Mouse (Mus musculus) embryonic fibroblast, embryonic 13.5 days (primary cell): ENCODE measurements around the gene Mov10. TPM values are rescaled to one million over a fixed set of nuclear protein-coding genes. Genes with fewer than 3 reads are reported as not detected.

ENCODE experiments used
- H3K27ac ChIP-seq: 2 replicates; pipeline ENCODE4 v1.5.1; 2012; ENCODE audit warnings: low read length, control low read depth, inconsistent platforms; ENCODE audit not compliant: insufficient read depth
- H3K4me1 ChIP-seq: 2 replicates; pipeline ENCODE4 v1.6.1; 2011; ENCODE audit warnings: low read length; ENCODE audit not compliant: control insufficient read depth, insufficient read depth
- H3K4me3 ChIP-seq: 2 replicates; pipeline ENCODE4 v1.5.1; 2011; ENCODE audit warnings: mild to moderate bottlenecking, control low read depth, low read length; ENCODE audit not compliant: insufficient read depth
- CTCF ChIP-seq: IDR thresholded peaks from 2 replicates; pipeline ENCODE4 v1.5.1; 2011; ENCODE audit warnings: mild to moderate bottlenecking, control low read depth, low read length, moderate library complexity, borderline replicate concordance; ENCODE audit not compliant: insufficient read depth
- POLR2A ChIP-seq: IDR thresholded peaks from 2 replicates; pipeline ENCODE4 v1.6.1; 2011; ENCODE audit warnings: low read depth, mild to moderate bottlenecking, control low read depth, low read length, moderate library complexity
- polyA plus RNA-seq: library from polyadenylated mRNA; stranded (reverse); fragments of >200 nt; gene quantifications from 2 replicates; pipeline ENCODE4 v1.2.4, GENCODE M21; 2011; ENCODE audit warnings: low read depth; ENCODE audit not compliant: missing spikeins, insufficient read length

Gene Mov10
- polyA plus RNA-seq, 1 experiment: 21.3 TPM

DNA sequence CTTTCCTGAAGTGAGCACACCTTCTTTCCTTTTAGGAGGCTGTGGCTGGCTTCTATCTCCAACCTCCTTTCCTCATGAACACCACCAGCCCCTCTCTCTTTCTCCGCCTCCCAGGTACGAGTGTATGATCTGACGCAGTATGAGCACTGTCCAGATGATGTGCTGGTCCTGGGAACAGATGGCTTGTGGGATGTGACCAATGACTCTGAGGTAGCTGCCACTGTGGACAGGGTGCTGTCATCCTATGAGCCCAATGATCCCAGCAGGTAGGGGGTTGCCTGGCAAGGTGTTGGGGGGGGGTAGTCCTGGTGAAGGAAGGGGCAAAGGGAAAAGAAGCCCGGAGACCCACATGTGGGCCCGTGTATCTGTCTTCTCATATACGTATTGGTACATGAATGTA, 33.1 kb downstream of the Mov10 start:
- Histone ChIP-seq H3K4me3 (no peak overlapping the region), H3K4me1 (peaks cover 4% of the 10 kb centered on the region; the same call in 1 of the 2 replicates)
- TF ChIP-seq CTCF: no peak
- TF ChIP-seq POLR2A: no peak

DNA sequence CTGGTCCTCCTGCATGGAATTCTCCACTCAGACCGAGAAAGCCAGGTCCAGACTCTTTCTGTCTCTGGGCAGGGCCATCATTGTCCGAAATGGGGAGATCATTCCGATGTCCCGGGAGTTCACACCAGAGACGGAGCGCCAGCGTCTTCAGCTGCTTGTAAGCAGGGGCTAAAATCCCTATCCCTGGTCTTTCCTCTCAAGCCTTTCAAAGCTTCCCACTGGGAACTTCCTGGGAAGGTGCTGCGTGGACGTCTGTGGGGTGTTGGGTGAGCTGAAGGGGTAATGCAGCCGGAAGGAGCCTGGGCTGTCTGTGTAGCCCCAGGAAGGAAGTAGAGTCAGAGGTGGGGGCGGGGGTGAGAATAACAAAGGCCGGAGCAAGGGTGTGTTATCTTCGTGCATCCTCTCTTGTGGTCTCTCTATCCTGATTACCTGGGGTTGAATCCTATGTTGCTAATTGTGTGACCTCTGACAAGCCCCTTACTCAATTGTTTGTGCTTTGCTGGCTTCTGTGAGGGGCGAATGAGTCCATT, 34.3 kb downstream of the Mov10 start:
- Histone ChIP-seq H3K4me3 (no peak overlapping the region), H3K27ac (no peak overlapping the region), H3K4me1 (peaks cover 4% of the 10 kb centered on the region; the same call in 1 of the 2 replicates)
- TF ChIP-seq CTCF (no peak), POLR2A (no peak)

More for the DNA sequence above, 33.1 kb downstream of the Mov10 start:
- H3K27ac ChIP-seq: no peak overlapping the region

DNA sequence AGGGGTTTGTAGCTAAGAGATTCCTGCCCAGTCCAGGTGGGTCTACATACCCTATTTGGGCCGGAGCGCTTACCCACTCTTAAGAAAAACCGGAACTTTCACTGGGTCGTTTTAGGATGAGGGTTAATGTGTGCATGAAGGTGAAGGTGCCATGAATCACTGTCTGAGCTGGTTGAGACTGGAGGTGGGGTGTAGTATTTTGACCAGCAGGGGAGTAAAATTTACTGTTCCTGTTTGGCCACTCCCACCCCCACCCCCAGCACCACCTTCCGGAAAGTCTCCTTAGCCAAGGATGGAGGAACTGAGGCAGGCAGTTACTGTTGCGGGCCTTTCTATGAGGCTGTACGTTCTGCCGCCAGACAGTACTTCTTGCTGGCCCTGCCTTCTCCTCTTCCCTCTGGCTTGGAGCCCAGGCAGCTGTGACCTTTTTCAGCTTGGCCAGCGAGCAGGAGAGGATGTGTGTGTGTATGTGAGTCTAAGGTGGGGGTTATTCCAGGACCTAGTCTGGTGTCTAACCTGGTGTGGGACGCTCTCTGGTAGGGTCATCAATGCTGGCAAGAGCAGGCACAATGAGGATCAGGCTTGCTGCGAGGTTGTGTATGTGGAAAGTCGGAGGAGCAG, 36.2 kb downstream of the Mov10 start:
- TF ChIP-seq CTCF (no peak), POLR2A (no peak)
- Histone ChIP-seq H3K4me3 (peak overlapping the region; percentile 53), H3K27ac (no peak overlapping the region), H3K4me1 (peaks cover 4% of the 10 kb centered on the region; the same call in 1 of the 2 replicates)

DNA sequence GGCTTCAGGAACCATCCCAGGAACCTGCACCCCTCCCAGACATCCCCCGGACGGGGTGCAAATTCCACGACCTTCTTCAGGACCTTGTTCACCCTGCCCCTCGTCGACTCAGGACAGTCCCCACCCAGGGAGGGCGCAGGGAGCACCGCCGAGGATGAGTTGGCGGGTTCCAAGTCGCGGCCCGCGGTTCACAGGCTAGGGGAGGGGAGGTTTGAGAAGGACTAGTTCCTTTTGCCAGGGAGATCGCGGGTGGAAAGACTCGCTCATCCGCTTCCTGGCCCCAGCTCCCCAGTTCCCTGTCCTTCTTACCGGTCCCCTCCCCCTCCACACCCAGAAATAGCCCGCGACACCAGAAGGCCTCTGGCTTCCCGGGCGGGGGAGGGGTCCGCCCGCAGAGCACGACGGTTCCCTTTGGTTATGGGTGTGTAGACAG, 36.9 kb downstream of the Mov10 start, which contains the start of gene Fam19a3:
Gene Fam19a3, minus strand, starts transcription at position 370 of the 433 bp plus-strand sequence.
- Histone ChIP-seq H3K4me3 (peak within 1 kb of the TSS; percentile 53), H3K4me1 (peaks cover 4% of the 10 kb centered on the region; the same call in 1 of the 2 replicates), H3K27ac (no peak within 1 kb of the TSS)
- TF ChIP-seq CTCF (no peak), POLR2A (no peak)

DNA sequence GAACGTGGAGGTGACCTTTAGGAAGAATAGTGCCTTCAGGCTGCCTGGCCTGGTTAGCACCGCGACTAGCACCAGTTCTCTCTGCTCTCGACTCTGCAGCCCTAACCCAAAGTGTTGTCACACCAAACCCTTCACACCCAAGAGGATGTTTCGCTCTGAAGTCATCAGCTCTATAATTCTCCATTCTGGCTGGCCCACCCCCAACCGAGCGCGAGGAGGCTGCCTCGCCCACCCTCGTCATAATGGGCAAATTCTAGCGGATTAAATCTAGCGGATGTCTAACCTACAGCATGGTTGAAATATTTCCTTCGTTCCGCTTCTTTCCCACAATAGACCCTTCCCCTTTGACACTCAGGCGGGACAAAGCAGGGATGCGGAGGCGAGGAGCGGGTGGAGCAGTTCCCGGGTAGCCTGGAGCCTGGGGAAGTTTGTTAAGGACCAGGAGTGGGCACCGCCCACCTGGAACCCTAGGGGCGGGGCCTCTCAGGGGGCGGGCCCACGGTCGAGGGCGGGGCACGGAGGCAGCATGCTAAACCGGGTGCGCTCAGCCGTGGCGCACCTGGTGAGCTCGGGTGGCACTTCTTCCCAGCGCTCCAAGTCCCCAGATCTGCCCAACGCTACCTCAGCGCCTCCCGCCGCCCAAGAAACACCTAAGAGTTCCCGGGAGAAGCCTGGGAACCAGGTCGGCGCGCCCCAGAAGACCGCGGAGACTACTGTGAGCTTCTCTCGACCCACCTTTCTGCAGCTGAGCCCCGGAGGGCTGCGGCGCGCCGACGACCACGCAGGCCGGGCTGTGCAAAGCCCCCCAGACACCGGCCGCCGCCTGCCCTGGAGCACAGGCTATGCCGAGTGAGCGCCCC, 37.6 kb downstream of the Mov10 start, which contains the start of gene Ppm1j:
Gene Ppm1j, plus strand, starts transcription at position 496 of the 860 bp plus-strand sequence.
- peak within 1 kb of the TSS; percentile 53 for H3K4me3 ChIP-seq
- no peak for TF ChIP-seq CTCF
- TF ChIP-seq POLR2A: no peak
- H3K4me1 ChIP-seq: peaks cover 4% of the 10 kb centered on the region; the same call in 1 of the 2 replicates
- no peak within 1 kb of the TSS for H3K27ac ChIP-seq

DNA sequence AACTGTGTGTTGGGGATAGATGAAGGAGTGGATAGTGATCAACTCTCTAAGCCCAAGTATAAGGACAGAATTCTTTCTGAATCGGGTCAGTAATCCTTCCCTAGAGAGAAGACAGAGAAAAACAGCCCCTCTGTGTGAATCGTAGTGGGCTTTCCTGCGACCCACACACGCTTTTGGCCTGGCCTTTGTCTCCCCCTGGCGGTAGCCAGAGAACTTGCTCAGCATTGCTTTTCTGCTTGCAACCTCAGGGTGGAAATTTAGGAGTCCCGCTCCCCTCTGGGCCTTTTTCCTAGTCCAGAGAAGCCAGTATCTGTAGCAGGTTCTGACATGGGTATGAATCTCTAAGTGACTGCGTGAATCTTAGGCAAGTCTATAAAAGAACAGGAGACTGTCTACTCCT, 38.4 kb downstream of the Mov10 start:
- Histone ChIP-seq H3K4me3 (no peak overlapping the region), H3K4me1 (peaks cover 4% of the 10 kb centered on the region; the same call in 1 of the 2 replicates), H3K27ac (no peak overlapping the region)
- peak; percentile 75 for TF ChIP-seq CTCF
- TF ChIP-seq POLR2A: no peak

DNA sequence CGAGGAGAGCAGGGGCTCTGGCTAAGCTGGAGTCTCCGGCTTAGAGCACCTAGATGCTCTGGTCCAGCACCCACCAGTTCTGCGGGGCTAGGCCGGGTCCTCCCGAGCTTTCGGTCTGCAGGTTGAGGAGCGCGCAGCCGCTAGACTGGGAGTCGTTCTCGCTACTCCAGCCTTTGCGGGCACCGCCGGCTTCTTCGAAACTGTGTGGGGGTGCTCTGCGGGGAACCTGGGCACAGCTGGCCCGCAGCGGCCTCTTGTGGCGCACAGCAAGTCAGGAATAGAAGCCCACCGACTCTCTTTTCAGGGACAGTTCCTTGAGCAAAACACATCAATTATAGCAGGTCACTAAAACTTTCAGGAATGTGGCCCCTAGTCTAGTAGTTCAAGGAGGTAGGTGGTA, 41.0 kb downstream of the Mov10 start:
- TF ChIP-seq CTCF (no peak; the same call in 1 of the 2 replicates), POLR2A (no peak)
- Histone ChIP-seq H3K4me3 (no peak overlapping the region), H3K4me1 (peaks cover 3% of the 10 kb centered on the region; the same call in 1 of the 2 replicates), H3K27ac (no peak overlapping the region)

DNA sequence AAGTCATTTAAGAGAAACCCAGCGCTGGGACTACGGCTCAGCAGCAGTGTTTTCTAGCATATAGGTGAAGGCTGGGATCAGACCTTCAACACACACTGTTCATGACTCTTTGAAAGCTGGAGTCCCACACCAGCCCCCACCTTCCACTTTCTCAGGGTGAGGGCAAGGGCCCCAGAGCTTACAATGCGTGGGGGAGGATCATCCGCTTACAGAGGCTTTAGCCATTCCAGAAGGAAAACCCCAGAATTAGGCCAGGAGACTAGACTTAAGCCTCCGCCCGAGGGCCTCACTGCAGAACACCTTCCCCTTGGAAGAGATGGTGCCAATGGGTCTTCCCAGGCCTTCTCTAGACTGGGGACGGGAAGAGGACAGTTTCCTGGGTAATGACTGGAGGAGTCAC, 45.1 kb downstream of the Mov10 start:
- no peaks in the 10 kb centered on the region for H3K4me1 ChIP-seq
- TF ChIP-seq POLR2A (no peak), CTCF (no peak)
- H3K4me3 ChIP-seq: no peak overlapping the region
- H3K27ac ChIP-seq: no peak overlapping the region

DNA sequence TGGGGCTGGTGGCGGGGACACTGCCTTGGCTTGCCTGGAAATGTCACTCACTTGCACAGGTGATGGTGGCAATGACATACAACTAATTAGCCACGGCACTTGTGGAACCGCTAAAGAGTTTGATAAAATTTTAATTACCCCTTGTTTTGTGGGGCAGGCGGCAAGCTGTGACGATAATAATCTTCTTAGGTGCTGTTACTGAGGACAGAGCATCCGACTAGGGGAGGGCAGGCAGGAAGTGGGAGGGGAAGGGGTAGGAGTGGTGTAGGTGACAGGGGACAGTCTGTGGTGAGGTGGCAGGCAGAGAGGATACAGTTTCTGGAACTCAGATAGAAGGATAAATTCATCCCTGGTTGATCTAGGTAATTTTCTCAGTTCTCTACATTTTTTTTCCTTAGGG, 46.9 kb downstream of the Mov10 start:
- TF ChIP-seq CTCF (no peak), POLR2A (no peak)
- no peak overlapping the region for H3K27ac ChIP-seq
- H3K4me3 ChIP-seq: no peak overlapping the region
- H3K4me1 ChIP-seq: no peaks in the 10 kb centered on the region
